Mouse (Mus musculus): ENCODE data around the gene D430041D05Rik.

- TF ChIP-seq CTCF (IDR thresholded peaks at IDR 0.05; ENCODE audit: extremely low read depth, insufficient read depth, low read length) (no peak), POLR2A (IDR thresholded peaks at IDR 0.05; ENCODE audit: extremely low read depth, insufficient read depth, low read length) (no peak)
Observed at GRCm38 (mm10) chr2:104378791-104379190, 32.0 kb downstream of the D430041D05Rik start.
